Mouse (Mus musculus) neural tube, embryonic 11.5 days (tissue): ENCODE measurements around the gene Zfp934. TPM values are rescaled to one million over a fixed set of nuclear protein-coding genes. Genes with fewer than 3 reads are reported as not detected.
"Not testable (repeated sequence)": the region's sequence is repeated elsewhere in the genome, so short reads cannot be mapped to it uniquely, and the experiment has no call there.

Source experiments
- ATAC-seq: fragments of 200-750 bp; cut with Nextera tagmentation; 2 replicates; pipeline ENCODE4 v1.8.0; 2017; ENCODE audit warnings: moderate number of reproducible peaks, mild to moderate bottlenecking, moderate TSS enrichment, moderate library complexity; ENCODE audit not compliant: insufficient read depth, low FRiP score, low TSS enrichment
- DNase-seq: peaks from one replicate; pipeline ENCODE4 v3.0.0-alpha.2; 2015; ENCODE audit warnings: low spot score
- H3K27ac ChIP-seq: fragments of 300-500 bp; sonication (generic); 2 replicates; pipeline ENCODE4 v1.5.1; 2014; ENCODE audit warnings: low read depth, mild to moderate bottlenecking, low read length
- H3K27me3 ChIP-seq: fragments of 300-500 bp; sonication (generic); 2 replicates; pipeline ENCODE4 v1.6.1; 2014; ENCODE audit warnings: mild to moderate bottlenecking, low read length, mixed read lengths; ENCODE audit not compliant: control insufficient read depth, insufficient read depth
- H3K36me3 ChIP-seq: fragments of 300-500 bp; sonication (generic); 2 replicates; pipeline ENCODE4 v1.6.1; 2014; ENCODE audit warnings: mild to moderate bottlenecking, low read length, moderate library complexity, mixed read lengths; ENCODE audit not compliant: control insufficient read depth, insufficient read depth
- H3K4me1 ChIP-seq: fragments of 300-500 bp; sonication (generic); 2 replicates; pipeline ENCODE4 v1.6.1; 2014; ENCODE audit warnings: low read length, mixed read lengths; ENCODE audit not compliant: control insufficient read depth, insufficient read depth
- H3K4me2 ChIP-seq: fragments of 300-500 bp; sonication (generic); 2 replicates; pipeline ENCODE4 v1.6.1; 2014; ENCODE audit warnings: low read depth, mild to moderate bottlenecking, moderate library complexity
- H3K4me3 ChIP-seq: fragments of 300-500 bp; sonication (generic); 2 replicates; pipeline ENCODE4 v1.5.1; 2014; ENCODE audit warnings: low read depth, low read length
- H3K9ac ChIP-seq: fragments of 300-500 bp; sonication (generic); 2 replicates; pipeline ENCODE4 v1.6.1; 2014; ENCODE audit warnings: mild to moderate bottlenecking, low read length
- H3K9me3 ChIP-seq: fragments of 300-500 bp; sonication (generic); 2 replicates; pipeline ENCODE4 v1.6.1; 2016; ENCODE audit warnings: low read length; ENCODE audit not compliant: control insufficient read depth
- WGBS: fragments of 180-500 bp; shearing (Covaris S2); extraction: QIAGEN DNeasy Blood & Tissue Kit; methylation state at CpG from one replicate; pipeline ENCODE4 v1.1.7; 2014; 5-methylcytosine and 5-hydroxymethylcytosine counted together
- microRNA-seq: library from miRNA; unstranded; fragments of <30 nt; microRNA quantifications from one replicate; pipeline ENCODE4, GENCODE M21; 2016
- polyA plus RNA-seq: library from polyadenylated mRNA; unstranded; fragments of >200 nt; fragmentation: Nextera tagmentation; extraction: Ambion mirVana; gene quantifications from 2 replicates; pipeline ENCODE4 v1.2.1, GENCODE M21; 2014

Gene Zfp934
- polyA plus RNA-seq, 1 experiment from 2014 or later = 24.7 TPM

GRCm38 (mm10) chr13:62466424-62467334 lies 104.3 kb downstream of the Zfp934 start, which contains the start of gene Gm49359:
Gene Gm49359 (minus strand): TSS chr13:62466832.
- ATAC-seq (peak; percentile 100), DNase-seq (peak; percentile 85)
- H3K27me3 ChIP-seq, H3K27ac ChIP-seq, H3K9me3 ChIP-seq, H3K36me3 ChIP-seq, H3K4me1 ChIP-seq: not testable (repeated sequence)
- 3% methylated on average over 27 of the region's 28 CpGs for WGBS
- peak within 1 kb of the TSS; percentile 29 for H3K4me2 ChIP-seq
- peak within 1 kb of the TSS; percentile 67 for H3K9ac ChIP-seq
- peak within 1 kb of the TSS; percentile 51 for H3K4me3 ChIP-seq

Small RNA genes within 50 kb of the gene (microRNA-seq; reads per million reads assigned to microRNA genes)
- gene Gm22256 = not detected

Other genes with a start within 250 kb of the Zfp934 start
- 3.7 and 4.6 TPM in 2 replicates for gene Gm3604, start 188.0 kb downstream of the Zfp934 start, polyA plus RNA-seq
- 11.7 and 12.8 TPM in 2 replicates for gene Gm49359, start 104.4 kb downstream of the Zfp934 start, polyA plus RNA-seq
- 0.31 TPM in 1 of 2 replicates, not detected in the other for gene Zfp935, start 12.7 kb downstream of the Zfp934 start, polyA plus RNA-seq
- gene 6720489N17Rik, start 53.0 kb upstream of the Zfp934 start, polyA plus RNA-seq = 14.4 and 16.8 TPM in 2 replicates
- gene Platr25, start 189.5 kb upstream of the Zfp934 start, polyA plus RNA-seq = 34.6 and 36.7 TPM in 2 replicates
- 11.0 and 12.0 TPM in 2 replicates for gene Gm5141, start 214.6 kb upstream of the Zfp934 start, polyA plus RNA-seq